Mouse (Mus musculus) MEL (cell line): ENCODE data around the gene Bbof1.

Experiments used
- CTCF ChIP-seq, 3 experiments: IDR thresholded peaks in 2 of 3; conservative IDR thresholded peaks in 1 of 3; 2 replicates each; pipeline ENCODE4 v1.5.1; 2011 to 2012; ENCODE audit warnings: low read length in 3 of 3, low read depth in 2 of 3, mild to moderate bottlenecking in 2 of 3, improper control_type of control experiment in 1 of 3, inconsistent platforms in 1 of 3, mixed read lengths in 1 of 3, moderate library complexity in 1 of 3; ENCODE audit not compliant: control insufficient read depth in 1 of 3, insufficient read depth in 1 of 3, poor library complexity in 1 of 3, severe bottlenecking in 1 of 3
- ZC3H11A ChIP-seq: IDR thresholded peaks from 2 replicates; pipeline ENCODE4 v1.6.1; 2012; ENCODE audit warnings: low read depth, mild to moderate bottlenecking, inconsistent platforms, low read length, improper control_type of control experiment

DNA sequence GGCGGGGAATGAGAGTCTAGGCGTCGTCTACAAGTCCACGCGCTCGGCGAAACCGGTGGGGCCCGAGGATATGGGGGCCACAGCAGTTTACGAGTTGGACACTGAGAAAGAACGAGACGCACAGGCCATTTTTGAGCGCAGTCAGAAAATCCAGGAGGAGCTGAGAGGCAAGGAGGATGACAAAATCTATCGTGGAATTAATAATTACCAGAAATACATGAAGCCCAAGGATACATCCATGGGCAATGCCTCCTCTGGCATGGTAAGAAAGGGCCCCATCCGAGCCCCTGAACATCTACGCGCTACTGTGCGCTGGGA lies 8.7 kb downstream of the Bbof1 start:
- TF ChIP-seq ZC3H11A, result no peak
- no peak for TF ChIP-seq CTCF (IDR thresholded peaks at IDR 0.05 in 2 of 3, conservative IDR thresholded peaks at IDR 0.05 in 1 of 3; ENCODE audit: control insufficient read depth in 1 of 3, insufficient read depth in 1 of 3, low read depth in 2 of 3, low read length in 3 of 3, poor library complexity in 1 of 3, severe bottlenecking in 1 of 3)
